Comparison of ENCODE assay signal across 16 mouse cellular contexts in genomic region chr6:85839982-85840381, GRCm38 (mm10). TPM values are rescaled to one million over a fixed set of nuclear protein-coding genes. Genes with fewer than 3 reads are reported as not detected.
DNase-seq lines count a peak whose midpoint lies in the region; ATAC-seq and TF ChIP-seq lines count a peak whose summit lies in the region.
"Had no signal": no experiment of that assay in that cellular context is flagged by ENCODE, and none has a peak within 500 bp of the region (broad histone marks: within the 10 kb centered on the region; RNA-seq: fewer than 3 reads in every experiment).

No protein-coding gene starts in this region.

- peak; percentile 79 for ATAC-seq in hindbrain, embryonic 16.5 days
- no peak for ATAC-seq in hindbrain, embryonic 12.5 days (ENCODE audit: low FRiP score)

- H3K4me2 ChIP-seq in hindbrain, embryonic 16.5 days (ENCODE audit: low read length), result no peak overlapping the region
- no peak overlapping the region for H3K4me2 ChIP-seq in hindbrain, embryonic 12.5 days (replicated peaks)
- H3K4me2 ChIP-seq: heart, embryonic 12.5 days had no signal

- DNase-seq in embryo, embryonic 10 days (ENCODE audit: low spot score), result peak; percentile 9
- DNase-seq in embryo, embryonic 9.5 days (ENCODE audit: extremely low spot score), result no peak
- peak; percentile 5 for DNase-seq in lung, postnatal 10 days
- DNase-seq in lung, adult 2 months, result no peak
- peak; percentile 81 for DNase-seq in fat pad, adult 2 months (ENCODE audit: extremely low read depth, low read depth, low spot score)
- no peak for DNase-seq in spleen, postnatal 4 days (ENCODE audit: low spot score in 2 of 2)
- DNase-seq: cerebellum, postnatal 36 days; gastrocnemius, postnatal 25 days; kidney, adult 9 months had no signal

- no peaks in the 10 kb centered on the region for H3K4me1 ChIP-seq in hindbrain, embryonic 16.5 days (ENCODE audit: control insufficient read depth, insufficient read depth, low read depth, low read length)
- H3K4me1 ChIP-seq in hindbrain, embryonic 12.5 days, result no peaks in the 10 kb centered on the region
- no peaks in the 10 kb centered on the region for H3K4me1 ChIP-seq in lung, adult 2 months (ENCODE audit: control insufficient read depth, insufficient read depth, low read length)

- H3K27me3 ChIP-seq in hindbrain, embryonic 16.5 days (replicated peaks; ENCODE audit: control insufficient read depth, insufficient read depth, low read length), result no peaks in the 10 kb centered on the region
- no peaks in the 10 kb centered on the region for H3K27me3 ChIP-seq in hindbrain, embryonic 12.5 days
- H3K27me3 ChIP-seq: heart, embryonic 12.5 days had no signal

- no peaks in the 10 kb centered on the region for H3K36me3 ChIP-seq in hindbrain, embryonic 16.5 days (ENCODE audit: control insufficient read depth, insufficient read depth, low read length)
- no peaks in the 10 kb centered on the region for H3K36me3 ChIP-seq in hindbrain, embryonic 12.5 days
- H3K36me3 ChIP-seq: G1E; heart, embryonic 12.5 days had no signal

- H3K9me3 ChIP-seq in hindbrain, embryonic 16.5 days (ENCODE audit: control insufficient read depth, low read length), result no peaks in the 10 kb centered on the region
- 0 out of 2 replicates have a peak, but pooled peaks cover 3% of the 10 kb centered on the region for H3K9me3 ChIP-seq in hindbrain, embryonic 12.5 days (replicated peaks)
- H3K9me3 ChIP-seq: G1E; heart, embryonic 12.5 days had no signal

- no peak for TF ChIP-seq CTCF in lung, adult 2 months (IDR thresholded peaks at IDR 0.05; ENCODE audit: insufficient read depth, low read length)

- no peak overlapping the region for H3K9ac ChIP-seq in hindbrain, embryonic 16.5 days (ENCODE audit: low read depth, low read length)
- H3K9ac ChIP-seq in hindbrain, embryonic 12.5 days, result no peak overlapping the region
- H3K9ac ChIP-seq: heart, embryonic 12.5 days had no signal

- WGBS in hindbrain, embryonic 16.5 days, result 31% methylated on average over 4 of the region's 4 CpGs
- 40% methylated on average over 4 of the region's 4 CpGs for WGBS in hindbrain, embryonic 12.5 days
- WGBS in lung, adult 2 months, result 35% methylated on average over 4 of the region's 4 CpGs

- TF ChIP-seq POLR2A in lung, adult 2 months (IDR thresholded peaks at IDR 0.05; ENCODE audit: borderline replicate concordance, extremely low read depth, low read depth, low read length), result no peak

- no peak overlapping the region for H3K27ac ChIP-seq in hindbrain, embryonic 16.5 days (ENCODE audit: low read depth, low read length)
- H3K27ac ChIP-seq in hindbrain, embryonic 12.5 days, result no peak overlapping the region
- H3K27ac ChIP-seq: stomach, postnatal 0 days had no signal

- H3K4me3 ChIP-seq in hindbrain, embryonic 16.5 days (ENCODE audit: low read length), result no peak overlapping the region
- H3K4me3 ChIP-seq in hindbrain, embryonic 12.5 days, result no peak overlapping the region
- H3K4me3 ChIP-seq in lung, adult 2 months (replicated peaks; ENCODE audit: extremely low read depth, low read depth, low read length), result no peak overlapping the region
- H3K4me3 ChIP-seq: heart, embryonic 12.5 days had no signal

RNA-seq across cellular contexts. Expression of gene Nat8, which starts 8.1 kb away (rescaled TPM):
- 0.23 TPM in 1 of 2 replicates, not detected in the other for polyA plus RNA-seq in hindbrain, embryonic 16.5 days (2015; fragmentation: Nextera tagmentation; extraction: Ambion mirVana)
- polyA plus RNA-seq in hindbrain, embryonic 12.5 days (2016; fragmentation: Nextera tagmentation; extraction: Ambion mirVana), result not detected in 2 replicates
- 0.31 and 0.45 TPM in 2 replicates for polyA plus RNA-seq in lung, adult 2 months (2012; rRNA removed)
- polyA plus RNA-seq: C2C12; G1E; heart, embryonic 12.5 days; stomach, postnatal 0 days had no signal

RNA-seq across cellular contexts. Expression of gene Nat8f5, which starts 19.2 kb away (rescaled TPM):
- 0.36 TPM in 1 of 2 replicates, not detected in the other for polyA plus RNA-seq in hindbrain, embryonic 16.5 days (2015; fragmentation: Nextera tagmentation; extraction: Ambion mirVana)
- polyA plus RNA-seq in hindbrain, embryonic 12.5 days (2016; fragmentation: Nextera tagmentation; extraction: Ambion mirVana), result not detected in 2 replicates
- 0.27 TPM in 1 of 2 replicates, not detected in the other for polyA plus RNA-seq in lung, adult 2 months (2012; rRNA removed)
- polyA plus RNA-seq: C2C12; G1E; heart, embryonic 12.5 days; liver, embryonic 16.5 days had no signal

RNA-seq across cellular contexts. Expression of gene Nat8f6, which starts 19.2 kb away (rescaled TPM):
- polyA plus RNA-seq in hindbrain, embryonic 16.5 days (2015; fragmentation: Nextera tagmentation; extraction: Ambion mirVana), result not detected in 2 replicates
- not detected in 2 replicates for polyA plus RNA-seq in hindbrain, embryonic 12.5 days (2016; fragmentation: Nextera tagmentation; extraction: Ambion mirVana)
- polyA plus RNA-seq in lung, adult 2 months (2012; rRNA removed), result 1.4 and 4.3 TPM in 2 replicates
- polyA plus RNA-seq: C2C12; G1E; heart, embryonic 12.5 days; liver, embryonic 16.5 days; stomach, postnatal 0 days had no signal

RNA-seq across cellular contexts. Expression of gene Nat8f2, which starts 29.0 kb away (rescaled TPM):
- not detected in 2 replicates for polyA plus RNA-seq in hindbrain, embryonic 16.5 days (2015; fragmentation: Nextera tagmentation; extraction: Ambion mirVana)
- polyA plus RNA-seq in hindbrain, embryonic 12.5 days (2016; fragmentation: Nextera tagmentation; extraction: Ambion mirVana), result not detected in 2 replicates
- 0.03 and 0.11 TPM in 2 replicates for polyA plus RNA-seq in lung, adult 2 months (2012; rRNA removed)
- polyA plus RNA-seq: C2C12; G1E; heart, embryonic 12.5 days; liver, embryonic 16.5 days; stomach, postnatal 0 days had no signal

Comparison
In these comparisons a context has a peak if more than half of its experiments do, and no peak if none do; other contexts are left out.
1. DNase-seq: peak in embryo, embryonic 10 days (single experiment), lung, postnatal 10 days (single experiment) and fat pad, adult 2 months (single experiment); none in embryo, embryonic 9.5 days (single experiment), lung, adult 2 months (single experiment) and spleen, postnatal 4 days (0 of 2).